In genomic region chr8:116111168-116111567, GRCm38 (mm10) we compare ENCODE assay signal across 13 mouse cellular contexts.
DNase-seq lines count a peak whose midpoint lies in the region; ATAC-seq and TF ChIP-seq lines count a peak whose summit lies in the region.
"Had no signal": no experiment of that assay in that cellular context is flagged by ENCODE, and none has a peak within 500 bp of the region (broad histone marks: within the 10 kb centered on the region; RNA-seq: fewer than 3 reads in every experiment).

No protein-coding gene starts in this region.

- no peak overlapping the region for H3K4me3 ChIP-seq in hindbrain, embryonic 16.5 days (ENCODE audit: low read length)
- no peak overlapping the region for H3K4me3 ChIP-seq in hindbrain, embryonic 10.5 days
- no peak overlapping the region for H3K4me3 ChIP-seq in midbrain, embryonic 14.5 days (replicated peaks; ENCODE audit: low read depth, low read length)
- no peak overlapping the region for H3K4me3 ChIP-seq in embryonic facial prominence, embryonic 10.5 days
- no peak overlapping the region for H3K4me3 ChIP-seq in liver, postnatal 0 days (ENCODE audit: low read depth, low read length)
- H3K4me3 ChIP-seq: heart, embryonic 15.5 days; limb, embryonic 15.5 days; megakaryocyte, embryonic 14.5 days had no signal

- 51% methylated on average over 12 of the region's 12 CpGs for WGBS in hindbrain, embryonic 16.5 days
- WGBS in hindbrain, embryonic 10.5 days = 70% methylated on average over 12 of the region's 12 CpGs
- 39% methylated on average over 12 of the region's 12 CpGs for WGBS in midbrain, embryonic 14.5 days
- 64% methylated on average over 12 of the region's 12 CpGs for WGBS in embryonic facial prominence, embryonic 10.5 days
- 52% methylated on average over 12 of the region's 12 CpGs for WGBS in liver, postnatal 0 days (ENCODE audit: insufficient replicate concordance)

- no peak overlapping the region for H3K9ac ChIP-seq in hindbrain, embryonic 16.5 days (ENCODE audit: low read depth, low read length)
- no peak overlapping the region for H3K9ac ChIP-seq in midbrain, embryonic 14.5 days (replicated peaks; ENCODE audit: low read length)
- no peak overlapping the region for H3K9ac ChIP-seq in liver, postnatal 0 days (replicated peaks)
- H3K9ac ChIP-seq: heart, embryonic 15.5 days; limb, embryonic 15.5 days had no signal

- peaks cover 3% of the 10 kb centered on the region; the same call in 1 of the 2 replicates for H3K4me1 ChIP-seq in hindbrain, embryonic 16.5 days (ENCODE audit: control insufficient read depth, insufficient read depth, low read depth, low read length)
- H3K4me1 ChIP-seq in hindbrain, embryonic 10.5 days (replicated peaks) = peaks cover 4% of the 10 kb centered on the region
- H3K4me1 ChIP-seq in midbrain, embryonic 14.5 days (ENCODE audit: control insufficient read depth, insufficient read depth, low read length) = 0 out of 2 replicates have a peak, but pooled peaks cover 7% of the 10 kb centered on the region
- peaks cover 7% of the 10 kb centered on the region; the same call in 1 of the 2 replicates for H3K4me1 ChIP-seq in embryonic facial prominence, embryonic 10.5 days
- no peaks in the 10 kb centered on the region for H3K4me1 ChIP-seq in liver, postnatal 0 days (ENCODE audit: insufficient read depth)
- H3K4me1 ChIP-seq: megakaryocyte, embryonic 14.5 days had no signal

- no peaks in the 10 kb centered on the region for H3K36me3 ChIP-seq in hindbrain, embryonic 16.5 days (ENCODE audit: control insufficient read depth, insufficient read depth, low read length)
- H3K36me3 ChIP-seq in hindbrain, embryonic 10.5 days = no peaks in the 10 kb centered on the region
- H3K36me3 ChIP-seq in midbrain, embryonic 14.5 days (ENCODE audit: control insufficient read depth, insufficient read depth, low read length) = no peaks in the 10 kb centered on the region
- H3K36me3 ChIP-seq in embryonic facial prominence, embryonic 10.5 days (replicated peaks) = no peaks in the 10 kb centered on the region
- H3K36me3 ChIP-seq in liver, postnatal 0 days (replicated peaks; ENCODE audit: insufficient read depth, low read length) = no peaks in the 10 kb centered on the region
- H3K36me3 ChIP-seq: heart, embryonic 15.5 days; limb, embryonic 15.5 days had no signal

- TF ChIP-seq EP300 in liver, postnatal 0 days (IDR thresholded peaks at IDR 0.05; ENCODE audit: low read depth) = no peak

- ATAC-seq in hindbrain, embryonic 16.5 days = no peak
- ATAC-seq in midbrain, embryonic 14.5 days (ENCODE audit: low FRiP score, low TSS enrichment) = no peak
- ATAC-seq in liver, postnatal 0 days = no peak
- ATAC-seq: Patski had no signal

- no peak overlapping the region for H3K27ac ChIP-seq in hindbrain, embryonic 16.5 days (ENCODE audit: low read depth, low read length)
- no peak overlapping the region for H3K27ac ChIP-seq in hindbrain, embryonic 10.5 days
- H3K27ac ChIP-seq in midbrain, embryonic 14.5 days (replicated peaks; ENCODE audit: low read depth, low read length) = no peak overlapping the region
- H3K27ac ChIP-seq in embryonic facial prominence, embryonic 10.5 days (replicated peaks) = no peak overlapping the region
- no peak overlapping the region for H3K27ac ChIP-seq in liver, postnatal 0 days (ENCODE audit: low read depth)
- H3K27ac ChIP-seq: heart, embryonic 15.5 days; limb, embryonic 15.5 days had no signal

- H3K9me3 ChIP-seq in hindbrain, embryonic 16.5 days (ENCODE audit: control insufficient read depth, low read length) = no peaks in the 10 kb centered on the region
- no peaks in the 10 kb centered on the region for H3K9me3 ChIP-seq in hindbrain, embryonic 10.5 days
- H3K9me3 ChIP-seq in midbrain, embryonic 14.5 days (ENCODE audit: control insufficient read depth, low read length) = no peaks in the 10 kb centered on the region
- H3K9me3 ChIP-seq in embryonic facial prominence, embryonic 10.5 days = no peaks in the 10 kb centered on the region
- no peaks in the 10 kb centered on the region for H3K9me3 ChIP-seq in liver, postnatal 0 days (ENCODE audit: low read length)
- H3K9me3 ChIP-seq: heart, embryonic 15.5 days; limb, embryonic 15.5 days had no signal

- DNase-seq in hindbrain, embryonic 10.5 days (ENCODE audit: low spot score) = no peak
- peak; percentile 9 to 11 for DNase-seq in urinary bladder, adult 18-20 months (ENCODE audit: low spot score in 2 of 2)
- DNase-seq in urinary bladder, postnatal 25 days (ENCODE audit: low spot score) = no peak
- DNase-seq in midbrain, embryonic 14.5 days = peak; percentile 42
- peak; percentile 16 for DNase-seq in yolk sac, embryonic 10.5 days (ENCODE audit: low spot score)
- no peak for DNase-seq in embryonic facial prominence, embryonic 10.5 days (ENCODE audit: low spot score)
- no peak for DNase-seq in liver, postnatal 0 days
- DNase-seq: kidney, postnatal 10 days had no signal

- H3K27me3 ChIP-seq in hindbrain, embryonic 16.5 days (replicated peaks; ENCODE audit: control insufficient read depth, insufficient read depth, low read length) = no peaks in the 10 kb centered on the region
- H3K27me3 ChIP-seq in hindbrain, embryonic 10.5 days (ENCODE audit: insufficient read depth, poor library complexity, severe bottlenecking) = peaks cover 6% of the 10 kb centered on the region
- peaks cover 6% of the 10 kb centered on the region; the same call in 1 of the 2 replicates for H3K27me3 ChIP-seq in midbrain, embryonic 14.5 days (ENCODE audit: control insufficient read depth, insufficient read depth, low read length)
- no peaks in the 10 kb centered on the region; the same call in none of the 2 replicates for H3K27me3 ChIP-seq in embryonic facial prominence, embryonic 10.5 days (replicated peaks; ENCODE audit: low read depth, poor library complexity, severe bottlenecking)
- no peaks in the 10 kb centered on the region for H3K27me3 ChIP-seq in liver, postnatal 0 days (ENCODE audit: insufficient read depth, low read length)
- H3K27me3 ChIP-seq: heart, embryonic 15.5 days; limb, embryonic 15.5 days; megakaryocyte, embryonic 14.5 days had no signal

- TF ChIP-seq CTCF in liver, postnatal 0 days (IDR thresholded peaks at IDR 0.05; ENCODE audit: low read depth) = no peak

- peak overlapping the region; percentile 9; the same call in 1 of the 2 replicates for H3K4me2 ChIP-seq in hindbrain, embryonic 16.5 days (ENCODE audit: low read length)
- peak overlapping the region; percentile 32; the same call in 1 of the 2 replicates for H3K4me2 ChIP-seq in midbrain, embryonic 14.5 days (ENCODE audit: low read length)
- H3K4me2 ChIP-seq in liver, postnatal 0 days (ENCODE audit: low read depth, low read length) = no peak overlapping the region
- H3K4me2 ChIP-seq: heart, embryonic 15.5 days; limb, embryonic 15.5 days had no signal

Comparison
In these comparisons a context has a peak if more than half of its experiments do, and no peak if none do; other contexts are left out.
1. DNase-seq: peak in urinary bladder, adult 18-20 months (2 of 2), midbrain, embryonic 14.5 days (single experiment) and yolk sac, embryonic 10.5 days (single experiment); none in hindbrain, embryonic 10.5 days (single experiment), urinary bladder, postnatal 25 days (single experiment), embryonic facial prominence, embryonic 10.5 days (single experiment) and liver, postnatal 0 days (single experiment).